Mouse (Mus musculus): ENCODE data around the gene Igf2.
A peak's percentile ranks its signal among the peaks of the same experiment; 100 is the strongest.

The Igf2 gene

DNA sequence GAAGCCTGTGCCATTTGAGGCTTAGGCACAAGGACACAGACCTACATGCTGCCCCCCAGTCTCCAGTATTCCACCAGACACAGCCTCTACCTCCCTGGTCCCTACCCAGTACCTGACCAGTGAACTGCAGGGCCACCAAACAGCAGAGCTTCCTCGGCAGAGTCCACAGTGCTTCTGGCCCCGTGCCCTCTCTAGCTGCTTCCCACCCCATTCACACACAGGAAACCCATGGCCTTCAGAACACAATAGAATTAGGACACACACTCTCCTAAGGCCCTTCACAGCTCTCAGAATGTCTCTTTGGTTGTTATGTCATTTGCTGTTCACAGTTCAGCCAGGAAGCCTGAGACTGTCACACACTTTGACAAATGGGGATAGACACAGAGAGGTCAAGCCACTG lies at the start of gene Igf2:
Gene Igf2, minus strand, starts transcription at position 158 of the 400 bp plus-strand sequence.
- DNase-seq (ENCODE audit: low read depth) = no peak

DNA sequence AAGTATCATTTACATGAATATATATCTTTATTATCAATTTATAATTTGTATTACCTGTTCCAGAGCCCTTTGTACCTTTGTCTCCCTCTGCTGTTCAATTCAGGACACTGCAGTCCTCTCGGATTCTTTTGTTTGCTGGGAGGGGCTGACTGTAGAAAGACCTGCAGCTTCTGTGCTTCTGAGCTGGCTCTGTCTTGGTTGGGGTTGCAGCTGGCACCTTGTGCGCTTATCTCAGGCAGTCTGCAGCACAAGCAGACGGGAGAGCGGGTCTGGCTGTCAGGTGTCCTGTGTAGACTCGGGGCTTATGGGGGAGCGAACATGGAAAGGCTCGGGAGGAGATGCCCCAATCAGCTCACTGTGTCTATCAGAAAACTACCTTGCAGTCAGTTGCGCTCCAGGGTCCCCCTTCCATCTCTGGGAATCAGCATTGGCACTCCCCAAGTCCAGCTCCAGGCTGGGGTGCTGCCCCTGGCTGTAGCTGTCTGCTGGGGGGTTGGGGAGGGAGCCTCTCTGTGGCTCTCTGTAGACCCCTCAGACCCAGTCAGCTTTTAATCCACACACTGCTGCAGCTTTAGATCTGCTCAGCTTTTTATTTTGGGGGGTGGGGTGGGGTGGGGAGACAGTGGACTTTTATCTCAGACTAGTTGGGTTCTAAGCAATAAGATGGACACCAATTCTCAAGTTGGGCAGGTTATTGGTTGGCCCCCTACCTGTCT lies 48.3 kb upstream of the Igf2 start:
- DNase-seq (ENCODE audit: low read depth) = peak; percentile 68

DNA sequence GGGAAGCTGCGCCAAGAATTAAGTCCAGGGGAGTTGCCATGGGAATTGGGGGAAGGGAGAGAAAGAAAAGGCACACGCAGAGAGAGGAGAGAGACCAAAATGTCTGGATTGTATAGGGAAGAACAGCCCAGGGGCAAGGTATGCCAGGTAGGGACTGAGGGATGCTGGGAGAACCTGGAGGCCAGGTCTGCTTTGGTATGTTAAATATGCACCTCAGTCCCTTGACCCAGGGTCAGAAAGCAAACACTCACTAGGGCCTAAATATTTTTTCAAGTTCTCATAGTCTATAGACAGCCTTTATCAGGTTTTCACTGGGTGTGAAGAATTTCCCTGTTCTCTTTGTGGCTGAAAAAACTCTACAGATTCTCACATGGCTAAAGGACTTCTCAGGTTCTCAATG lies 40.3 kb upstream of the Igf2 start:
- DNase-seq (ENCODE audit: low read depth) = no peak

DNA sequence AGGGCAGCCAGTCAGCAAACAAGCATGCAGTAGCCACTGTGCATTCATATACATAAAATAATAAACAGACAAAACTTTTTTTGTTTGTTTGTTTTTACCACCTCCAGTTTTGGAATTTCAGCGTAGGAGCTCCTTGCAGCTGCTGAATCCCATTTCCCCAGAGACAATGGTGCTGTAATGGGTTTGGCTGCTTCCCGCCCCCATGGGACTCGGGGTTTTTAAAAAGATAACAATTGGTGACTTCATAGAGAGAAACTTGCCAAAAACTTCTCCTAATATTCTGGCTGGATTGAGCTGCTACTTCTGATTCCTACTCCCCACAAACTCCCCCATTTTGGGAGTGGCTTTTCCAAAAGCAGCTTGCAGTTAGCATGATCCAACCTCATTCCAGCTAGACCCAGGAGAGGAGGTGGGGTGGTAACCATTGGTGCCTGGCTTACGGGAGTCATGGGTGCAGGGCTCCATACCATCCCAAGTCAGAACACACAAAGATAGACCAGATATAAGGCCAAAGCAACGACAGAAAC lies 32.8 kb upstream of the Igf2 start:
- no peak for DNase-seq (ENCODE audit: low read depth)

DNA sequence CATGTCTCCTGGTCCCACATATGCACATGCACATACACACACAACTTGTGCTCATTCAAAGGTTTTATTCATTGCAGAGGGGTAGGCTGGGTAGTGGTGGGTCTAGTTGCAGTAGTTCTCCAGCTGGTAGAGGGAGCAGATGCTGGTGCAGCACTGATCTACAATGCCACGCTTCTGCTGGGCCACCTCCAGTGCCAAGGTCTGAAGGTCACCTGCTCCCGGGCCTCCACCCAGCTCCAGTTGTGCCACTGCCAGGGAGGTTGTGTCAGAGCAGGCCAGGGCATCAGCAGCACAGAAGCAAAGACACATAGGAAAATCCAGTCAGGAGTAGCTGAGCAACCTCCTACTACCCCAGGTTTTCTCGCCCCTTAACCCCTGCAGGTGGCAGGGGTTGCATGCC lies 12.0 kb upstream of the Igf2 start:
- no peak for DNase-seq (ENCODE audit: low read depth)

DNA sequence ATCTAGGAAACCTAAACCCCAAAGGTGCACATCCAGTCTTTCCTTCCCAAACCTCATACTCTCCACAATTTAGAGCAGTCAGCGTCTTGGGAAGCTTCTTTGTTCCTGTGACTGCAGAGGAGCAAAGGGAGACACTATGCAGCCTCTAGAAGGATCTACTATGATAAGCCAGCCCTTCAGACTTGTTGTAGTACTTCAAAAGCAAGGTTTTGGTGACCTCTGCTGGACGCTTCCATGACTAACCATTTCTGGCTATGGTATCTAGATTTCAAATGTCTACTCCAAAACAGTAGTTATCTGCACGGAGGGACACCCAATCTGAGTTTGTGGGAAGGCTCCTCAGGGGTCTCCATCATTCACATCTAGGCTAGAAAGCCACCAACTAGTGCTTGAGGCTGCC lies 9.0 kb upstream of the Igf2 start:
- DNase-seq (ENCODE audit: low read depth) = peak; percentile 55

DNA sequence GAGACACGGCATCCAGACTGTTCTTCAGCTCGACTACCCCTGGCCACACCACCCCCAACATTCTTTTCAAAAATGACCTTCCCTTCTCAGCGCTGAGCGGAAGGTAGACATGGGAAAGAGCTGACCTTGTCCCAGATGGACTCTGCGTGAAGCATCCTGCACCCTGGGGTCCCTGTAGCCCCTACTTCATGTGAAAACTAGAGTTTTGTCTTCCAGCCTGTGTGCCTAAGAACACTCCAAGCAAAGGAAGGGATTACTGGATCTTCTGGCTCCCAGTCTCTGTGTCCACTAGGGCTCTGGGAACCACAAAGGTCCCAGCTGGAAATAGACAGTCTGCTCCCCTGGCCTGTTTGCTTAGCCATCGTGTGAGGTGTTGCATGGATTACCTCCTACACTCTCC lies 8.5 kb upstream of the Igf2 start:
- DNase-seq (ENCODE audit: low read depth) = no peak

DNA sequence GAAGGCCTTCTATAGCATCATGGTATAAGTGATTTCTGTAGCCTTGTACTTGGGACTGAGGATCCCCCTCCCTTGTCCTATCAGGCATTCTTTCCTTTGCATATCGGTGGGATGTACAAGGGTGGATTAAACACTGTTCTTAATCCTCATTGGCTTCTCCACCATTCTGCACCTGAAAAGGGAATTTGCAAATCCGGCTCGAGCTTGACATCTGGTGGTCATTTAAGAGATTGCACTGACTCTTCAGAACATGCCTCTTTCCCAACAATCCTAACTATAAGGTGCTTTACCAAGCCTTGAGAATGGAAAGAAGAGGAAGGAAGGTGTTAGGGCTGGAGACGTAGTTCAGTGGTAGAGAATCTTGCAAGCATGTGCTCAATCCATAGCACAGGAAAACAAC lies 5.5 kb upstream of the Igf2 start:
- peak; percentile 54 for DNase-seq (ENCODE audit: low read depth)

DNA sequence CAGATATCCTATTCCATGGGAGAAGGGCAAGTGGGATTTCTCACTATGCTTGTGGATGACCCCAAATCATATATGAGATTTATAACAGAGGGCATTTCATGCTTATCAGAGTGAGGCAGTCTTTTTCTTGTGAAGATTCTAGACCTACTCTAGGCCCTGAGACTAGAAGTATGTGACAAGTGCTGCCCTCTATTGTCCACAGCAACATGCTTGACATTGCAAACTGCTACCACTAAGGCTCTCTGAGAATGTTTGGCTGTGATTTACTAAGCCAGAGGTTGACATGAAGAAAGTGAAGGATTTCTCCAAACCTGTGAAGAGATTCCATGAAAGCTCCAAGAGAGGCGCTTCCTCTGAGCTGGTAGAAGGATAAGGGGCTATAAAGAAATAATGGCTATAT lies 4.5 kb upstream of the Igf2 start:
- DNase-seq (ENCODE audit: low read depth) = no peak

DNA sequence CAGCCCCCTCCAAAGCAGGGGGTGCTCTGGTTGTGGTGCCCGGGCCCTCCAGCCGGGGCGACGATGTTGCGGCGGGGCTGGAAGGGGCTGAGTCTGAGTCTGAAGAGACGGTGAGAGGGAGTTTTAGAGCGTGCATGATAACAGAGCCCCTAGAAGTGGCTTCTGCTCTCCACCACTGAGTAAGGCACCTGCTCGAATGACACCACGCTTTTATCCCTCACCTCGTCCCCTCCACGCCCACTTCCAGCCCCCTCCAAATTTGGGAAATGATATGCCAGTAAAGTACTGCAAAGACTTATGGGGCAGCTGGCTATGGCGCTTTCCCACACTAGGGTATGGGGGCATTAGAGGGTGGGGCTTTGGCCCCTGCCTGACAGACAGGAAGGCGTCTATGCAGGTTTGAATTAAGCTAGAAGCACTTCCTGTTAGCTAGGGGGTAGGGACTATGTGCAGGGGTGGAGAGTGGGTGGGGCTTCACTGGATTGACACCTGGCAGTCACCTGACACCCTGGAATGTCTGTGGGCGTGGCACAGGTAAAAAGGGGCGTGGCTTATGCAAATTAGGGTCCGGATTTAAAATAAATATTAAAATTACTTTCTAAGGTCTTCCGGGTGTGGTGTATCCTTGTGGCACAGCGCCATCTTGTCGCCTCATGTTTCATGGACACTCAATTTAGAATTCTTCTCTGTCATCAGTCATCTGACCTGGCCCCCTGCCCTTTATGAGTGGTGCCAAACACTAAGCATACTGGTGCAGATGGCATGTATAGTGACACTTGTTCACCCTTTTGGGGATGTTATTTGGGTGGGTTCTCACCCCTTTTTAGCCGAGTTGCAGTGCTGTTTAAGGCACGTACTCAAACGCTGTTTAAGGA lies 3.4 kb upstream of the Igf2 start, which contains the start of gene Gm49394:
Gene Gm49394, minus strand, starts transcription at position 192 of the 875 bp plus-strand sequence.
- no peak for DNase-seq (ENCODE audit: low read depth)

DNA sequence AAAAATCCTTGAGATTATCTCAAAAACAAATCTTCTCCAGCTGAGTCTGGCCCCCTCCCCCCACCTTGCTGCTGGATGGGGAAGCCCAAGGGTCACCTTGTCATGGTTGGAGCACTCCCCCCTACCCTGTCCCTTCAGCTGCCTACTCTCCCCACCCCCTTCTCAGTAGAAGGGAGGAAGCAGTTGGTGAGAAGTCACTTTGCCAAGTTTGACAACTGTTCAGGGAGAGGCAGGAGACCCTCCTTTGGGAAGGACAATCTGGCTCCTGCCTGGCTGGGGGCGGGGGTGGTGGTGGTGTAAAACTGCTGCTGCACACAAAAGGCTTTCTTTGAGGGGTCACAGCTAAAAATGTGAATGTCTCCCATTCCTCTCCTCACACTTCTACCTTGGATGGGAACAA lies 1.7 kb upstream of the Igf2 start:
- no peak for DNase-seq (ENCODE audit: low read depth)

DNA sequence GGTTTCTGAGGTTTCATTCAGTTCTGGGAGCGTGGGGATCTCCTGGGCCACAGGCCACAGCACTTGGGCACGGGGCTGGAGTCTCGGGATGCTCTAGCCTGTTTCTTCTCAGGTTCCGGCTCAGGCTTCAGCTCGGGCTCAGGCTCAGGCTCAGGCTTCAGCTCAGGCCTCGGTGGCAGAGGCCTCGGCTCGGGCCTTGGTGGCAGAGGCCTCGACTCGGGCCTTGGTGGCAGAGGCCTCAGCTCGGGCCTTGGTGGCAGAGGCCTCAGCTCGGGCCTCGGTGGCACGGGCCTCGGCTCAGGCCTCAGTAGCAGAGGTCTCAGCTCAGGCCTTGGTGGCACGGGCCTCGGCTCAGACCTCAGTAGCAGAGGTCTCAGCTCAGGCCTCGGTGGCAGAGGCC lies 905 bp upstream of the Igf2 start:
- DNase-seq (ENCODE audit: low read depth) = no peak

DNA sequence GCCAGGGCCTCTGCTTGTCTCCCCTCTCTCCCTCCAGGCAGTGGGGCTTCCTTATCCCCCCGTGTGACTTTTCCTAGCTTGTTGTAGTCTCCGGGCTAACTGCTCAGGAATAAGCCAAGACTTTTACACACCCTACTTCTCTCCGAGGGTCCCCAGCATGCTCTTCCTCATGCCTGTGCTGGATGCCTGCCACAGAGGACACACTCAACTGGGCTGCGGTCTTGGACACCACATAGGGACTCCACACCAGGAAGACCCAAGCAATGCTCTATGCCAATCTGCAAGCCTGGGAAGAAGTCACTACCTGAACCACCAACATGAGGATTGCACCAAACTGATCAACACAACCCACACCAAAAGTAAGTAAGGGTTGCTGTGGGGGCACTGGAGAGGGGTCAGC lies 507 bp downstream of the Igf2 start:
- no peak for DNase-seq (ENCODE audit: low read depth)

DNA sequence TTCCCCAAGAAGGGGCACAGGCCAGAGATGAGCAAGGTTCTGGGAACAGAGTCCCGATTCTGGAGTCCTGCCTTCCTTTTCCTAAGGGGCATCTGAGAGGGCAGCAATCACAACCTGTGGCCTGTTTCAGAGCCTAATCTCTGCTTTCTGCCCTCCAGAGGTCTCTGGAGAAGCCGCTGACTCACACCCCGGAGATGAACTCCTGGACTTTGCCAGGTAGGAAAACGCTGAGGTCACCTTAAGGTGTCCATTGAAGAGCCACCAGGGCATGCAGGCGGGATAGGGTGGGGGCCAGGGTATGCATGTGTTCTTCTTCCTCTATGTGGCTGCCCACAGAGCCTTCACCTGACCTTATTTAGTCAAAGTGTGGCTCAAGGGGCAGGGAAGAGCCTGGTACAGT lies 1.3 kb downstream of the Igf2 start:
- no peak for DNase-seq (ENCODE audit: low read depth)

DNA sequence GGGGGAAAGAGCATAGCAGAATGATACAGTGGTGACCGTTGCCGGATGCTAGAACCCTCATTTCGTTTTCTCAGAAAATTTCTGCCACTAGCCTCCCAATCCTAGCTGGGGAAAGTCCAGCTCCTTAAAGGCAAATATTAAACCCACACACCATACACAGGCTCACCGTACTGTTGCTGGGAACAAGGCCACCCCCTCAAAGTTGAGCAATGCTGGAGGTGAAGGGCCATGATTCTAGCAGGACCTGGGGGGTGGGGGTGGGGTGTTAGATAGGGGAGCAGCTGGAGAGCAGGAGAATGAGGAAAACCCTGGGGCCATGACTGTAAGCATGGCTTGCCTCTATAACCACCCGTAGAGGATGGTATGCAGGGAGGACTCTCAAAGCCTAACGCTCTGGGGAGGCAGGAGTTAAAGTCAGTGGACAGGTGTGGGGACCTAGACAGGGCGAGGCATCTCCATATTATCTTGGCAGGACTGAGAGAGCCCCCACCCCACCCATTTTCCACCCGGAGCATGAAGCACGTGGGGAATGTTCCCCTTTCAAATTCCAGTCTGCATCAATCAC lies 2.1 kb downstream of the Igf2 start:
- no peak for DNase-seq (ENCODE audit: low read depth)

DNA sequence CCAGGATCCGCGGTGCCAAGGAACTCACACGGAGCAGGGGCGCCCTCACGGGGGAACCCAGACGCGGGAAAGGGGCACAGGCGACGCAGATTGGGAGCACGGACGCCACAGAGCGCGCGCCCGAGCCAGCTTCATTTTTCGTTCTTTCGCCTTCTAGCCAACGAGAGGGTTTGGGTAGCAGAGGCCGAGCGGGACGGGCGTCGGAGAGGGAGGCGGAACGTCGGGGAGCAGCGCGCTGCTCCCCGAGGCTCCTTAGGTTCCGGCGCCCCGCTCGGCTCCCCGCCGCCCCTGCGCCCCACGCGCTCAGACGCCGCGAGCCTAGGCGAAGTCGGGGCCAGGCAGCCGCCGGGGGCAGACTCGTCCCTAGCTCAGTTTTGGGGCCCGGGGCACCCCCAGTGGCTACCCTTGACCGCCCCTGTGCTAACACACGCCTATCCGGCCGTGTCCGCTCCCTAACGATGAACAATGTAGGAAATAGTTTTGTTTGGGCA lies 2.6 kb downstream of the Igf2 start:
- DNase-seq (ENCODE audit: low read depth) = no peak

DNA sequence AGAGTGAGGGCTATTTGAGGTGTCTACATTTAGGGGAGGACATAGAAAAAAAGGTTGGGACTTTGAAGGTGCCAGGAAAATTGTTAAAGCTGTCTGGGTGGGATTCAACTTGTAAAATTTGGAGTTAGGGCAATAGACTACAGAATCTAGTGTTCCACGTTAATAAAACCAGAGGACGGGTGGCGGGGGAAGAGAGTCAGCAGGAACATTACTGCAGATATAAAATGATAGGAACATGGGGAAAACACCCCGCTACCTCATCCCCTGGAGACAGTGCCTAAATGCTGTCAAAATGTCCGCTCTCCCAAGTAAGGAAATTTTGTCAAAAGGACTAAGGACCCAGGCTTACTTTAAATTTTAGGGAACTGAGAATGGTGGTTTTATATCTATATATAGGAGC lies 3.5 kb downstream of the Igf2 start:
- DNase-seq (ENCODE audit: low read depth) = no peak

DNA sequence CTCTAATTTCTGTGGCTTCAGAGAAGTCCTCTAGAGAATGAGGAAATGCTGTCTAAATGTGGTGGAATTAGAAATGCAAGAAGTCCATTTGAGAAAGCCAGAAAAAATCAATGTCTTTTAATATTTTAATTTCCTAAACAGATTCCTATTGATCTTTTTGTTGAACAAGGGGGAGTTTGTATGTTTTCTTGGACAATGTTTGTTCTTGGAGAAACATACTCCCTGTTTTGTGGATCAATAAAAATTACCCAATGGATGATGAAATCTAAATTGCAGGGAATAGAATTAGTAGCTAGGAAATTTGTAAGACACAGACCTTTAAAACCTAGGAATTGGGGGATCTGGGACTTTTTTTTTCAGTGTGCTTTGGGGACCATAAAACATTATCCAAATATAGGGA lies 4.8 kb downstream of the Igf2 start:
- no peak for DNase-seq (ENCODE audit: low read depth)

DNA sequence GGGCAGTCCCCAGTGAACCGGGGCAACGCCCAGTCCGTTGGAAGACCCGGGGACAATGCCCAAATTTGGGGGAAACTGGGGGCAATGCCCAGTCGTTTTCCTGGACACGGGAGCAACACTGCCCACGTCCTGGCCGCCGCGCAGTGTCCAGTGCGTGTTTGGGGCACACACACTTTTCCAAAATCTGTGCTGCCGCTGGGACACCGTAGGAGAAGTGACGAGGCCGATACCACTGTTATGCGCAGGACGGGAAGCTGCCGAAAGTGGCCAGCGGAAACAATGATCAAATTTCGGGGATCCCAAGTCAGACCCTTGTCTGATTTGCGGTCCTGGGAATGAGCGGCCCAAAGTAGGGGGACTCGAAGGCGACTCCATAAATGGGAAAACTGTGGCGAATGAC lies 5.6 kb downstream of the Igf2 start:
- DNase-seq (ENCODE audit: low read depth) = no peak

DNA sequence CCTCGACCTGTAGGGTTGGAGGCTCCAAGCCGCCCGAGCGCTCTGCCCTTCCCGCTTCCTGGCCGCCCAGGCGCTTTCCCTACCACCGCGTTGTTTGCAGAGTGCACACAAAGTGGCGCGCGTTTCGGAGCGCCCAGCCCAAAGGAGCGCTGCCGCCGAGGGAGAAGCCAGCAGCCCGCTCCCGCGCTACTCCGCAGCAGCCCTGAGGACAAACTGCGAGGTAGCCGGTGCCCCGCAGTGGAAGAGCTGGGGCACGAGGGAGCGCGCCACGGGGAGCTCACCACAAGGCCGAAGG lies 6.0 kb downstream of the Igf2 start:
- DNase-seq (ENCODE audit: low read depth) = no peak

DNA sequence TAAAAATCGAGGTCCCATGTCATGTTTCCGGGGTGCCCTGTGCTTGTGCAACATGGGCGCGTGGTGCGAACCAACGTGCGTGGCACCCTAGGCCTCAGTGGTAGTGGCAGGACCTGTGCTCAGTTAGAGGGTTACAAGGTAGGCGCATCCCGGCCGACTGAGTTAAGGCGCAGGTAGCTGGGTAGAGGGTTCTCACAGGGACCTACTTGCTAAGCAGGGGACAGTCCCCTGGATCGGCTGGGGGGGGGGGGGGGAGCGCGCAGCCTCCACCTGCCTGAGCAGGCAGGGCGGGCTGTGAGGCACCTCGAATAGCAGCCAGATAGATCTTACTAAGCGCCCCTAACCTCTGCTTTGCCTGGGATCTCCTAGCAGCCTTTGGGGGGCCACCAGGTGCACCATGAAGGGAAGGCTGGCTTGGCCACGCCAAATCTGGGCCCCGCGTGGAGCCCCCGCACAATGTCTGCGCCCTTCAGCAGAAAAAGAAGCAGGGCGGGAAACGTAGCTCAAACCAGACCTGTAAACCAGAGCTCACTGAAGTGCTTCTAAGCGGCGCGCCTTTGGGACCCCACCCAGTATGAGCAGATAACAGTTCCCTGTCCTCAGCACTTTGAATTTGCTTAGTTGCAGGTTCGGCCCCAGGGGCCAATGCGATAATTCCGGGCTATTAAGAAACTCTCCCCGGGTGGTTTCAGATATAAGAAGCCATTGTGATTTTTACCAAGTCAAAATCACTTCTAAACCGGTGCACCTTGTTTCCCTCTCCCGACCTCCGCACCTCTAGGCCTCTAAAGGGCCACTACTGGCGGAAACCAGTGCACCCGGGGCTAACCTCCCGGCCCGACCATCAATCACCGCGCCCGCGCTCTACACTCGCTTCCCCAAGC lies 6.6 kb downstream of the Igf2 start:
- no peak for DNase-seq (ENCODE audit: low read depth)

DNA sequence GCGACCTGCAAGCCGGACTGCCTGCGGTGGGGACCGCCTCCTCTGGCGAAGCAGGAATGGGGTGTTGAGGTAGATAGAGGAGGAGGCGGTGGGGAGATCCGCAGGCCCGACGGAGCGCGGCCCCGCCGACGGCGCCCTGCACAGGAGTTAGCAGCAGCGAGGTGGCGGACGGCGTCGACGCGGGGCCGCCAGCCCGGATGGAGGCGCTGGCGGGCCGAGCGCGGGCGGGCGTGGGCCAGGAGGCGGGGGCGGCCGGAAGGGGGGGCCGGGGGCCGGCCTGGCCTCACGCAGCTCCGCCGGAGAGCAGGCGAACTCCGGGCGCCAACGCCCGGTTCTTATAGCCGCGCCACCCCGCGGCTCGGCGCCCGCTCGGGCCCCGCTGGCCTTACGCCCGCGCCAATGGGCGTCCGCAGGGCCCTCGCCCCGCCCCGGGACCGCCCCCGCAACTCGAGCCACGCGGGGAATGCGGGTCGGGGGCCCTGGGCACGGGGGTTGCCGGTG lies 7.4 kb downstream of the Igf2 start:
- no peak for DNase-seq (ENCODE audit: low read depth)

Measured in induced T-regulatory cell, adult 2 months (primary cell).